Mouse (Mus musculus) fat pad, adult 2 months (tissue): ENCODE data around the gene Zbp1.

Experiments
- DNase-seq: peaks from one replicate; pipeline ENCODE4 v3.0.0-alpha.2; 2011; ENCODE audit warnings: low read depth, low spot score; ENCODE audit errors: extremely low read depth

The Zbp1 gene

GRCm38 (mm10) chr2:173217763-173218258 is 912 bp downstream of the Zbp1 start:
- DNase-seq = no peak

GRCm38 (mm10) chr2:173217246-173217645 is 1.5 kb downstream of the Zbp1 start:
- no peak for DNase-seq

- DNase-seq = no peak
These were observed 1.9 kb downstream of the Zbp1 start for GRCm38 (mm10) chr2:173216840-173217239.

GRCm38 (mm10) chr2:173212227-173212626 is 6.5 kb downstream of the Zbp1 start:
- DNase-seq = no peak

- no peak for DNase-seq
These were observed 9.5 kb downstream of the Zbp1 start for GRCm38 (mm10) chr2:173209091-173209815.

- DNase-seq = no peak
These were observed 11.7 kb downstream of the Zbp1 start for GRCm38 (mm10) chr2:173207051-173207450.

- no peak for DNase-seq
These were observed 13.1 kb downstream of the Zbp1 start for GRCm38 (mm10) chr2:173205563-173206099.

GRCm38 (mm10) chr2:173204671-173205070 is 14.1 kb downstream of the Zbp1 start:
- DNase-seq = no peak

GRCm38 (mm10) chr2:173203726-173204125 is 15.0 kb downstream of the Zbp1 start:
- DNase-seq = no peak

- no peak for DNase-seq
These were observed 15.6 kb downstream of the Zbp1 start for GRCm38 (mm10) chr2:173202924-173203689.

- no peak for DNase-seq
These were observed 23.9 kb downstream of the Zbp1 start for GRCm38 (mm10) chr2:173194796-173195195.

- no peak for DNase-seq
These were observed 31.4 kb downstream of the Zbp1 start for GRCm38 (mm10) chr2:173187182-173187855.

- DNase-seq = no peak
These were observed 32.4 kb downstream of the Zbp1 start for GRCm38 (mm10) chr2:173186047-173186943.

- no peak for DNase-seq
These were observed 33.4 kb downstream of the Zbp1 start for GRCm38 (mm10) chr2:173185282-173185681.

- no peak for DNase-seq
These were observed 34.1 kb downstream of the Zbp1 start for GRCm38 (mm10) chr2:173184475-173185080.

- DNase-seq = no peak
These were observed 34.8 kb downstream of the Zbp1 start for GRCm38 (mm10) chr2:173183836-173184460.

GRCm38 (mm10) chr2:173183311-173183710 is 35.4 kb downstream of the Zbp1 start:
- no peak for DNase-seq

GRCm38 (mm10) chr2:173182796-173183195 is 35.9 kb downstream of the Zbp1 start:
- no peak for DNase-seq

- DNase-seq = no peak
These were observed 36.8 kb downstream of the Zbp1 start for GRCm38 (mm10) chr2:173181901-173182300.
